Mouse (Mus musculus): ENCODE data around the gene Wapl.

Gene Wapl

GRCm38 (mm10) chr14:34673395-34674228 is at the start of gene Wapl:
Gene Wapl, plus strand, starts transcription at chr14:34673928.
- peak; percentile 95 for DNase-seq (ENCODE audit: low read depth, low spot score)

GRCm38 (mm10) chr14:34626824-34627223 is 46.9 kb upstream of the Wapl start:
- DNase-seq (ENCODE audit: low read depth, low spot score) = no peak

GRCm38 (mm10) chr14:34632722-34633448 is 40.8 kb upstream of the Wapl start:
- DNase-seq (ENCODE audit: low read depth, low spot score) = no peak

- DNase-seq (ENCODE audit: low read depth, low spot score) = no peak
Observed at GRCm38 (mm10) chr14:34635192-34635591, 38.5 kb upstream of the Wapl start.

- DNase-seq (ENCODE audit: low read depth, low spot score) = no peak
Observed at GRCm38 (mm10) chr14:34635721-34636120, 38.0 kb upstream of the Wapl start.

GRCm38 (mm10) chr14:34644140-34644539 is 29.6 kb upstream of the Wapl start:
- no peak for DNase-seq (ENCODE audit: low read depth, low spot score)

GRCm38 (mm10) chr14:34647870-34648475 is 25.8 kb upstream of the Wapl start:
- no peak for DNase-seq (ENCODE audit: low read depth, low spot score)

GRCm38 (mm10) chr14:34657131-34657530 is 16.6 kb upstream of the Wapl start:
- no peak for DNase-seq (ENCODE audit: low read depth, low spot score)

- no peak for DNase-seq (ENCODE audit: low read depth, low spot score)
Observed at GRCm38 (mm10) chr14:34660351-34660787, 13.4 kb upstream of the Wapl start.

GRCm38 (mm10) chr14:34660788-34661591 is 12.7 kb upstream of the Wapl start:
- DNase-seq (ENCODE audit: low read depth, low spot score) = no peak

GRCm38 (mm10) chr14:34661621-34662477 is 11.9 kb upstream of the Wapl start:
- peak; percentile 34 for DNase-seq (ENCODE audit: low read depth, low spot score)

GRCm38 (mm10) chr14:34662478-34662826 is 11.3 kb upstream of the Wapl start:
- DNase-seq (ENCODE audit: low read depth, low spot score) = no peak

GRCm38 (mm10) chr14:34663381-34663780 is 10.3 kb upstream of the Wapl start:
- peak; percentile 24 for DNase-seq (ENCODE audit: low read depth, low spot score)

- no peak for DNase-seq (ENCODE audit: low read depth, low spot score)
Observed at GRCm38 (mm10) chr14:34669082-34669481, 4.6 kb upstream of the Wapl start.

GRCm38 (mm10) chr14:34670256-34670655 is 3.5 kb upstream of the Wapl start:
- DNase-seq (ENCODE audit: low read depth, low spot score) = no peak

- peak; percentile 19 for DNase-seq (ENCODE audit: low read depth, low spot score)
Observed at GRCm38 (mm10) chr14:34674229-34674791, 582 bp downstream of the Wapl start.

GRCm38 (mm10) chr14:34674932-34675331 is 1.2 kb downstream of the Wapl start:
- DNase-seq (ENCODE audit: low read depth, low spot score) = no peak

- DNase-seq (ENCODE audit: low read depth, low spot score) = no peak
Observed at GRCm38 (mm10) chr14:34675347-34675865, 1.7 kb downstream of the Wapl start.

- DNase-seq (ENCODE audit: low read depth, low spot score) = no peak
Observed at GRCm38 (mm10) chr14:34680815-34681214, 7.1 kb downstream of the Wapl start.

- no peak for DNase-seq (ENCODE audit: low read depth, low spot score)
Observed at GRCm38 (mm10) chr14:34684989-34685388, 11.3 kb downstream of the Wapl start.
